Mouse (Mus musculus) left cerebral cortex, postnatal 10 days (tissue): ENCODE measurements around the gene Cbx5. TPM values are rescaled to one million over a fixed set of nuclear protein-coding genes. Genes with fewer than 3 reads are reported as not detected.
A peak's percentile ranks its signal among the peaks of the same experiment; 100 is the strongest.

Experiments used
- DNase-seq, 2 experiments: peaks; one replicate each; pipeline ENCODE4 v3.0.0; 2021 to 2022; ENCODE audit warnings: low spot score in 2 of 2, mixed read lengths in 1 of 2; ENCODE audit errors: extremely low spot score in 1 of 2
- intact Hi-C: fragments of 180-260 bp; cut with DNase I; formaldehyde crosslinking; loops from one replicate; pipeline ENCODE4 v1.15.1; 2025
- microRNA-seq: library from miRNA; unstranded; fragments of <30 nt; microRNA quantifications from one replicate; pipeline ENCODE4 v1.2.0, GENCODE M21; 2022
- total RNA-seq, 2 experiments: library from RNA; stranded (reverse); gene quantifications; 2 replicates each; pipeline ENCODE4 v1.2.3; 2021

Cbx5 gene
- total RNA-seq, 2 experiments from 2014 or later: 174 to 181 TPM

- peak; percentile 93 to 94 for DNase-seq
- intact Hi-C loops: no loop called here
Measured at GRCm38 (mm10) chr15:103163182-103163919, 76.3 kb downstream of the Cbx5 start.

- DNase-seq: no peak
- intact Hi-C loops: no loop called here
Measured at GRCm38 (mm10) chr15:103157585-103157984, 82.0 kb downstream of the Cbx5 start.

- no peak for DNase-seq
- intact Hi-C loops: no loop called here
Measured at GRCm38 (mm10) chr15:103156890-103157289, 82.7 kb downstream of the Cbx5 start.

- intact Hi-C loops: no loop called here
- no peak for DNase-seq
Measured at GRCm38 (mm10) chr15:103155366-103156321, 84.0 kb downstream of the Cbx5 start.

- intact Hi-C loops: no loop called here
- no peak for DNase-seq
Measured at GRCm38 (mm10) chr15:103152890-103153610, 86.6 kb downstream of the Cbx5 start.

- intact Hi-C loops: no loop called here
- DNase-seq: no peak
Measured at GRCm38 (mm10) chr15:103152371-103152770, 87.2 kb downstream of the Cbx5 start.

GRCm38 (mm10) chr15:103147779-103148178 is 91.8 kb downstream of the Cbx5 start:
- intact Hi-C loops: no loop called here
- DNase-seq: no peak

GRCm38 (mm10) chr15:103147422-103147690 is 92.3 kb downstream of the Cbx5 start:
- no peak for DNase-seq
- intact Hi-C loops: no loop called here

GRCm38 (mm10) chr15:103146627-103147421 is 92.8 kb downstream of the Cbx5 start:
- intact Hi-C loops: no loop called here
- DNase-seq: peak; percentile 46 to 71

- intact Hi-C loops: no loop called here
- DNase-seq: no peak
Measured at GRCm38 (mm10) chr15:103145635-103146299, 93.8 kb downstream of the Cbx5 start.

GRCm38 (mm10) chr15:103144176-103144575 is 95.4 kb downstream of the Cbx5 start:
- intact Hi-C loops: no loop called here

More at GRCm38 (mm10) chr15:103144176-103144575, 95.4 kb downstream of the Cbx5 start:
- DNase-seq: no peak

Small RNA genes within 50 kb of the gene (microRNA-seq; reads per million reads assigned to microRNA genes)
- 156 reads per million, percentile 60 among the genes with 10 or more reads in this experiment for gene Mir148b

Other genes with a start within 250 kb of the Cbx5 start
- not detected for gene Hoxc8, start 249.2 kb downstream of the Cbx5 start, total RNA-seq
- not detected for gene Hoxc6, start 241.6 kb downstream of the Cbx5 start, total RNA-seq
- gene Hoxc4, start 220.9 kb downstream of the Cbx5 start, total RNA-seq: not detected
- gene Smug1, start 72.7 kb downstream of the Cbx5 start, total RNA-seq: 10 to 100 TPM; 17.5 to 18.2 TPM
- 100 to 1,000 TPM; 350 to 359 TPM for gene Hnrnpa1, start 616 bp upstream of the Cbx5 start, total RNA-seq
- not detected for gene Nfe2, start 18.6 kb upstream of the Cbx5 start, total RNA-seq
- 100 to 1,000 TPM; 111 TPM for gene Copz1, start 32.9 kb upstream of the Cbx5 start, total RNA-seq
- gene Gpr84, start 70.8 kb upstream of the Cbx5 start, total RNA-seq: under 1 TPM; 0.67 to 0.97 TPM
- 10 to 100 TPM; 47.5 to 51.2 TPM for gene Zfp385a, start 100.3 kb upstream of the Cbx5 start, total RNA-seq
- gene Itga5, start 126.9 kb upstream of the Cbx5 start, total RNA-seq: 1 to 10 TPM; 6.0 to 6.6 TPM
- gene Gtsf1, start 190.7 kb upstream of the Cbx5 start, total RNA-seq: not detected
- not detected for gene Gtsf2, start 208.7 kb upstream of the Cbx5 start, total RNA-seq
- 10 to 100 TPM in 1 of 2 experiments, 1 to 10 TPM in 1; 9.9 to 10.1 TPM for gene Nckap1l, start 214.0 kb upstream of the Cbx5 start, total RNA-seq